Mouse (Mus musculus): ENCODE measurements at regions not wholly inside any gene's neighbourhood (a gene's known extent, or its start where the extent isn't known, plus 50 kb on each side); places are given as distances from the start of the nearest gene placed in this dataset.

DNA sequence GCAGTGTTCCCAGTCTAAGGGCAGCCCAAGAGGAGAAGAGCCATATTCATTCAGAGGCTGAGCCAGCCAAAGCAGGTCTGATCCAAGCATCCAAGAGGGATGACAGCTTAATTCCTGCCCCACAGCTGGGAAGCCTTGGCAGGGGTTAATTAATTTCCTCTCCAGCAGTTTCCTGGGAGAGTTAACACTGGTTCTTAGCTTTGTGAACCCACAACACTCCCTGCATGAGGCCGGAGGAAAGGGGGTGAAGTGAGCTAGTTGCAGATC, 394.9 kb downstream of the Mllt3 start:
- no peak for TF ChIP-seq MAFK (IDR thresholded peaks at IDR 0.05; ENCODE audit: insufficient replicate concordance, low read length)
- TF ChIP-seq MEF2A (IDR thresholded peaks at IDR 0.05; ENCODE audit: borderline replicate concordance, low read depth, low read length) = no peak
- no peak for TF ChIP-seq EP300 (IDR thresholded peaks at IDR 0.05; ENCODE audit: low read length)
- TF ChIP-seq CHD2 (IDR thresholded peaks at IDR 0.05; ENCODE audit: low read length) = no peak
- no peak for TF ChIP-seq ZC3H11A (IDR thresholded peaks at IDR 0.05; ENCODE audit: low read depth, low read length)
- no peak for TF ChIP-seq USF1 (IDR thresholded peaks at IDR 0.05; ENCODE audit: low read depth, low read length)
